Mouse (Mus musculus) G1E (cell line): ENCODE data around the gene Sft2d2. TPM values are rescaled to one million over a fixed set of nuclear protein-coding genes. Genes with fewer than 3 reads are reported as not detected.

ENCODE experiments used
- ATAC-seq: 2 replicates; pipeline ENCODE4 v1.8.0; 2016; ENCODE audit warnings: mild to moderate bottlenecking; ENCODE audit not compliant: insufficient number of reproducible peaks, poor library complexity, low FRiP score, severe bottlenecking; ENCODE audit errors: extremely low read depth
- DNase-seq: peaks from one replicate; pipeline ENCODE4 v3.0.0; 2012; ENCODE audit warnings: low spot score
- H3K27me3 ChIP-seq: 2 replicates; pipeline ENCODE4 v1.6.1; 2012; ENCODE audit warnings: mild to moderate bottlenecking, low read length, inconsistent platforms; ENCODE audit not compliant: insufficient read depth
- H3K36me3 ChIP-seq: replicated peaks from 2 replicates; pipeline ENCODE3; 2012; ENCODE audit warnings: mild to moderate bottlenecking, inconsistent platforms
- H3K4me1 ChIP-seq: 2 replicates; pipeline ENCODE4 v1.6.1; 2012; ENCODE audit warnings: low read depth, low read length, inconsistent platforms, mixed read lengths; ENCODE audit not compliant: insufficient read depth
- H3K4me3 ChIP-seq: 2 replicates; pipeline ENCODE4 v1.5.1; 2012; ENCODE audit warnings: low read depth, mild to moderate bottlenecking, inconsistent platforms, low read length, moderate library complexity, mixed read lengths
- H3K9me3 ChIP-seq: replicated peaks from 2 replicates; pipeline ENCODE4 v1.6.1; 2012; ENCODE audit warnings: inconsistent platforms
- CTCF ChIP-seq: IDR thresholded peaks from 2 replicates; pipeline ENCODE4 v1.5.1; 2012; ENCODE audit warnings: low read depth, low read length, inconsistent platforms, mixed read lengths
- GATA1 ChIP-seq: IDR thresholded peaks from 2 replicates; pipeline ENCODE4 v1.6.1; 2012; ENCODE audit warnings: borderline replicate concordance, low read length, inconsistent platforms, mixed read lengths
- GATA2 ChIP-seq: IDR thresholded peaks from 2 replicates; pipeline ENCODE4 v1.6.1; 2012; ENCODE audit warnings: low read depth, low read length, inconsistent platforms, borderline replicate concordance
- POLR2AphosphoS5 ChIP-seq: IDR thresholded peaks from 2 replicates; pipeline ENCODE4 v1.6.1; 2012; ENCODE audit warnings: low read depth, low read length, inconsistent platforms; ENCODE audit not compliant: insufficient replicate concordance
- TAL1 ChIP-seq: conservative IDR thresholded peaks from 2 replicates; pipeline ENCODE4 v1.6.1; 2012; ENCODE audit warnings: low read depth, low read length, inconsistent platforms, mixed read lengths
- polyA plus RNA-seq: library from polyadenylated mRNA; stranded (reverse); fragments of >175 nt; gene quantifications from 2 replicates; pipeline ENCODE4 v1.2.3, GENCODE M21; 2012
- total RNA-seq, 2 experiments: library from RNA; stranded (forward) in 1 of 2; stranded (reverse) in 1 of 2; fragments of 200-1000 nt in 1 of 2; fragments of >200 nt in 1 of 2; fragmentation: Nextera tagmentation in 1 of 2; gene quantifications; 2 replicates each; pipeline ENCODE4 v1.2.3; 2014 to 2017

Gene Sft2d2
- total and polyA plus RNA-seq, 3 experiments: 4.0 to 41.9 (median 41.6) TPM

- Histone ChIP-seq H3K27me3 (no peaks in the 10 kb centered on the region), H3K4me1 (peaks cover 66% of the 10 kb centered on the region), H3K9me3 (no peaks in the 10 kb centered on the region), H3K36me3 (peaks cover 32% of the 10 kb centered on the region), H3K4me3 (no peak overlapping the region)
- DNase-seq (no peak), ATAC-seq (no peak)
- TF ChIP-seq CTCF (no peak), TAL1 (no peak), POLR2AphosphoS5 (no peak), GATA2 (no peak), GATA1 (no peak)
Measured at GRCm38 (mm10) chr1:165192102-165192501, 2.1 kb downstream of the Sft2d2 start.

GRCm38 (mm10) chr1:165191611-165192010, 2.6 kb downstream of the Sft2d2 start:
- Histone ChIP-seq H3K27me3 (no peaks in the 10 kb centered on the region), H3K4me3 (no peak overlapping the region), H3K4me1 (peaks cover 70% of the 10 kb centered on the region), H3K9me3 (no peaks in the 10 kb centered on the region), H3K36me3 (peaks cover 37% of the 10 kb centered on the region)
- no peak for ATAC-seq
- TF ChIP-seq GATA1 (no peak), POLR2AphosphoS5 (no peak), TAL1 (no peak), CTCF (no peak), GATA2 (no peak)
- no peak for DNase-seq

- H3K9me3 ChIP-seq: no peaks in the 10 kb centered on the region
- TF ChIP-seq POLR2AphosphoS5: no peak
- TF ChIP-seq TAL1: no peak
- TF ChIP-seq CTCF: no peak
- no peak for TF ChIP-seq GATA1
- TF ChIP-seq GATA2: no peak
- H3K36me3 ChIP-seq: peaks cover 46% of the 10 kb centered on the region
- H3K4me1 ChIP-seq: peaks cover 73% of the 10 kb centered on the region
- no peaks in the 10 kb centered on the region for H3K27me3 ChIP-seq
- no peak overlapping the region for H3K4me3 ChIP-seq
- ATAC-seq: no peak
- DNase-seq: no peak
Measured at GRCm38 (mm10) chr1:165190571-165191273, 3.5 kb downstream of the Sft2d2 start.

GRCm38 (mm10) chr1:165190068-165190467, 4.2 kb downstream of the Sft2d2 start:
- H3K9me3 ChIP-seq: no peaks in the 10 kb centered on the region
- peaks cover 66% of the 10 kb centered on the region for H3K4me1 ChIP-seq
- H3K4me3 ChIP-seq: no peak overlapping the region
- H3K27me3 ChIP-seq: no peaks in the 10 kb centered on the region
- peaks cover 52% of the 10 kb centered on the region for H3K36me3 ChIP-seq
- no peak for TF ChIP-seq POLR2AphosphoS5
- no peak for TF ChIP-seq GATA2
- no peak for TF ChIP-seq TAL1
- no peak for TF ChIP-seq GATA1
- TF ChIP-seq CTCF: no peak
- no peak for DNase-seq
- ATAC-seq: no peak

- ATAC-seq: peak; percentile 82
- TF ChIP-seq CTCF (no peak), GATA1 (no peak), POLR2AphosphoS5 (no peak), GATA2 (no peak), TAL1 (no peak)
- Histone ChIP-seq H3K27me3 (no peaks in the 10 kb centered on the region), H3K36me3 (peaks cover 62% of the 10 kb centered on the region), H3K4me1 (peaks cover 62% of the 10 kb centered on the region), H3K9me3 (no peaks in the 10 kb centered on the region), H3K4me3 (peak overlapping the region; percentile 60; the same call in 1 of the 2 replicates)
- peak; percentile 44 for DNase-seq
Measured at GRCm38 (mm10) chr1:165188806-165189580, 5.2 kb downstream of the Sft2d2 start.

- Histone ChIP-seq H3K4me3 (no peak overlapping the region), H3K9me3 (no peaks in the 10 kb centered on the region), H3K4me1 (peaks cover 53% of the 10 kb centered on the region), H3K27me3 (no peaks in the 10 kb centered on the region), H3K36me3 (peaks cover 78% of the 10 kb centered on the region)
- TF ChIP-seq TAL1: no peak
- no peak for TF ChIP-seq GATA2
- TF ChIP-seq GATA1: no peak
- no peak for TF ChIP-seq POLR2AphosphoS5
- TF ChIP-seq CTCF: no peak
- ATAC-seq (no peak), DNase-seq (no peak)
Measured at GRCm38 (mm10) chr1:165187357-165187756, 6.9 kb downstream of the Sft2d2 start.
